Mouse (Mus musculus): Measurements from ENCODE around the gene 4930539E08Rik. TPM values are rescaled to one million over a fixed set of nuclear protein-coding genes. Genes with fewer than 3 reads are reported as not detected.

The 4930539E08Rik gene
- total RNA-seq, 2 experiments from 2014 or later: 0.12 TPM; not detected in 1

- DNase-seq: no peak
Measured at GRCm38 (mm10) chr17:28894050-28894767, 20.9 kb downstream of the 4930539E08Rik start.

GRCm38 (mm10) chr17:28886266-28886665 is 28.9 kb downstream of the 4930539E08Rik start:
- no peak for DNase-seq

- no peak for DNase-seq
Measured at GRCm38 (mm10) chr17:28885231-28885630, 29.9 kb downstream of the 4930539E08Rik start.

GRCm38 (mm10) chr17:28883941-28884516 is 31.1 kb downstream of the 4930539E08Rik start:
- DNase-seq: no peak

DNA sequence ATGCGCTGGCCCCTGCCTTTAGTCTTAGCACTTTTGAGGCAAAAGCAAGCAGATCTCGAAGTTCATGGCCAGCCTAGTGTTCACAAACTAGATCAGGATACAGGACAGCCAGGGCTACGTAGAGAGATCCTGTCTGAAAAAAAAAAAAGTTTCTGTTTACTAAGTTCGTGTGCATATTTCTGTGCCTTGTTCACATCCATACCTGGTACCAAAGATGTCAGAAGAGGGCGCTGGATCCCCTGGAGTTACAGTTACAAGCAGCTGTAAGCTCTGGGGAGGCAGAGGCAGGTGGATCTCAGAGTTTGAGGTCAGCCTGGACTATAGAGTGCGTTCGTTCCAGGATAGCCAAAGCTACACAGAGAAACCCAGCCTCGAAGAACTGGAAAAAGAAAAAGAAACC is 32.3 kb downstream of the 4930539E08Rik start:
- DNase-seq: no peak

GRCm38 (mm10) chr17:28882316-28882715 is 32.8 kb downstream of the 4930539E08Rik start:
- peak; percentile 70 for DNase-seq

DNA sequence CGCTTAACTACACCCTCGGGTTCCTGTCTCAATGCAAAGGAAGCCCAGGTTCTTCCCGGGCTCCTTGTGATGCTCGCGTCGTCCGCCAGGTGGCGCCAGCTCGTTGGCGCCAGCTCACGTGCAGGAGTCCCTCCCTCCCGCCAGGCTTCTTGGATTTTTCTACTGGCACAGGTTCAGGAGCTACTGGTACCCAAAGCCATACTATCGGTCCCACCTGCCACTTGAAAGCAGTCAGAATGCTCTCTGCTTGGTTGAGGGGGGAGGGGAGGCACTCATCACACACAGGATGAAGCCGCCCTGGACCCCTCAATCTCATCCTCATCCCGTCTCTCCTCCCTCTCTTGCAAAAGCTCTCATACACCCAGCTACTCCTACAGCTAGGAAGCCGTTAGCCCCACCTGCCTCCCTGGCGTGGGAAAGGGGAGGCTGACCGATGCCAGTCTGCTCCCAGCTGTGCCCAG is 35.2 kb downstream of the 4930539E08Rik start:
- peak; percentile 88 for DNase-seq

DNA sequence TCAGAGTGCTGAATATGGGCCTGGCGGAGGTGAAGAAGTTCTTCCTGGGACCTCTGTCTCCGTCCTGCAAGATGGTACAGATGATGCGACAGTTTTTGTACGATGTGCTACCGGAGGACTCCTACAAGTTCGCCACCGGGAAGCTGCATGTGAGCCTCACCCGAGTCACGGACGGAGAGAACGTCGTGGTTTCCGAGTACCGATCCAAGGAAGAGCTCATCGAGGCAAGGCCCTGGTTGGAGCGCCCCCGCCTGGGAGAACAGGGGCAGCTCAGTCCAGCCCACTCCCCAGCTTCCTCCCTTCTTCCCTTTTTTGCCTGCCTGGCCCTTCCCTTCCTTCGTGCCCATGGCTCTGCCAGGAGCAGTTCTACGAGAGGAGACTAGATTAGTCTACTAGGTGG is 38.3 kb downstream of the 4930539E08Rik start:
- peak; percentile 42 for DNase-seq

GRCm38 (mm10) chr17:28876331-28876730 is 38.8 kb downstream of the 4930539E08Rik start:
- no peak for DNase-seq

GRCm38 (mm10) chr17:28875316-28875715 is 39.8 kb downstream of the 4930539E08Rik start:
- peak; percentile 68 for DNase-seq

- DNase-seq: peak; percentile 82
Measured at GRCm38 (mm10) chr17:28874825-28875224, 40.3 kb downstream of the 4930539E08Rik start.

DNA sequence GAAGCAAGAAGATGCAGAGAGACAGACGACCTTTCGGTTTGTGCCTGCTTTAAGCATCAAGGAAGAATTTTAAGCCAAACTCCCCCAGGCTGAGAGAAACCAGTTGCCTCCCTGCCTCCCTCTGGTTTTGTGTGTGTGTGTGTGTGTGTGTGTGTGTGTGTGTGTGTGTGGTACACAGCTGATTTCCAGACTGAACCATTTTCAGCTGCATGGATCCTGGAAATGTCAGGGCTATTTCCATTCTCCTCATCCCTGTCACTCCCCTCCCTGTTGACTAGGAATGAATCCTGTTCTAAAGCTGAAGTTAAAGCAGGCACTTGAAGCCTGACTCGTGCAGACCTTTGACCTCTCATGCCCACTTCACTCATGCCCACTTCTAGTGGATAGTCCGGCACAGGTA is 40.9 kb downstream of the 4930539E08Rik start:
- no peak for DNase-seq

DNA sequence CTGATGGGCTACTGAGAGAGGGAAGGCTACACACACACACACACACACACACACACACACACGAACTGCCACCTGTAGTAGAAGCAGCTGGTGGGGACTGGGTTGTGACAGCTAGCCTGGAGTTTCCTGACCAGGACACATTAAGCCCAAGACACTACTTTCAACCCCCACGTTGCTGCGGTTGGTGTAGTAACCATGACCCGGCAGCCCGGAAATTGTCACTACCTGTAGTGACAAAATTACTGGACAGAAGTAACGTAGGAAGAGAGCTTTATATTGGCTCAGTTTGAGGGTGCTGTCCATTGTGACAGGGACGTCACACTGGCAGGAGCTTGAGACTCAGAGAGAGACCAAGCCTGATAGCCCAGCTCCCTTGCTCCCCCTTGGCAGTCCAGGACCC is 42.8 kb downstream of the 4930539E08Rik start:
- no peak for DNase-seq

GRCm38 (mm10) chr17:28871831-28872230 is 43.3 kb downstream of the 4930539E08Rik start:
- no peak for DNase-seq

- DNase-seq: no peak
Measured at GRCm38 (mm10) chr17:28870435-28870834, 44.7 kb downstream of the 4930539E08Rik start.

- DNase-seq: no peak
Measured at GRCm38 (mm10) chr17:28869412-28870110, 45.6 kb downstream of the 4930539E08Rik start.

GRCm38 (mm10) chr17:28867381-28867780 is 47.7 kb downstream of the 4930539E08Rik start:
- no peak for DNase-seq

GRCm38 (mm10) chr17:28866921-28867320 is 48.2 kb downstream of the 4930539E08Rik start:
- DNase-seq: no peak

DNA sequence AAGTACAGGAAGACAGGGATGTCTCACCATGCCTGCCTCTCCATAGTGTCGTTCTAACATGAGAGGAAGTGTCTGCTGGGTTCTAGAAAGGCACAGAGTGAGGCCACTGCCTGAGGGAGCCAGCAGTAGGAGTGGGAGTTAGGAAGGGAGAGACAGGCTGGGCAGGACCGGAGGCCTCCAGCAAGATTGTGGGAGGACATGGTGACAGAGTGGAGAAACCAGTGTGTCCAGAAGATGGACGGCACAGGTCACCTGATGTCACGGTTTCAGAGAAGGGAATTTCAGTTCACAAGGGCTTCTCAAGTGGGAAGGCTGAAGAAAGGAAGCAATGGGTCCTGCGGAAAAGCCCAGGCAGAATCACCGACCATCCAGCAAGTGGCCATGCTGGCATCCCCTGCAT is 50.7 kb downstream of the 4930539E08Rik start:
- no peak for DNase-seq

- no peak for DNase-seq
Measured at GRCm38 (mm10) chr17:28863926-28864325, 51.2 kb downstream of the 4930539E08Rik start.

GRCm38 (mm10) chr17:28858205-28858604 is 56.9 kb downstream of the 4930539E08Rik start, which contains the start of gene Pnpla1:
Pnpla1 (plus strand) TSS chr17:28858411.
- no peak for DNase-seq

DNA sequence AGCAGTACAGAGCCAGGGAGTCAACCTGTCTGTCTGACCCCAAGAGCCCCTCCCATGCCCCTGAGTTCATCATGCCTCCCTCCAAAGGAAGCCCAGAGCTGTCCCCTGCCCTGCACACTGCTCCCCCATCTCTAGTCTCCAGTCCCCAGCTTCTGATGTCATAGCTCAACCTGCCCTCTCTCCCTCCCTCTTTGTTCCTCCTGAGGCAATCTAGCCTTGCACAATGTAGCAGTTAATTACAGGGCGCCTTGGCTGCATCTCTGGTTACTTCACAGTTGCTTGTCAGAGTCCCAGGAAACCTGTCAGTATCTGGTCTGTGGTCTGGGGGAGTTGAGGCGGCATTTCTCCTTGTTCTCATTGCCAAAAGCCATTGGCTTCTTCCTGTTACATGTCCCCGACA is 59.1 kb downstream of the 4930539E08Rik start:
- DNase-seq: no peak

- DNase-seq: no peak
Measured at GRCm38 (mm10) chr17:28855166-28855885, 59.8 kb downstream of the 4930539E08Rik start.

Measured in heart, postnatal 4 days (tissue).